Mouse (Mus musculus): ENCODE results near the gene Rara. TPM values are rescaled to one million over a fixed set of nuclear protein-coding genes. Genes with fewer than 3 reads are reported as not detected.
"Not testable (repeated sequence)": the region's sequence is repeated elsewhere in the genome, so short reads cannot be mapped to it uniquely, and the experiment has no call there.

The Rara gene
- polyA plus RNA-seq, 1 experiment, result 6.3 TPM

- TF ChIP-seq POLR2A (IDR thresholded peaks at IDR 0.05; ENCODE audit: extremely low read depth, insufficient read depth, low read length) (no peak), CTCF (IDR thresholded peaks at IDR 0.05; ENCODE audit: extremely low read depth, insufficient read depth, low read length) (no peak)
- peaks cover 9% of the 10 kb centered on the region; the same call in 1 of the 2 replicates for H3K4me1 ChIP-seq (ENCODE audit: control insufficient read depth, insufficient read depth, low read length)
- no peak overlapping the region for H3K4me3 ChIP-seq (ENCODE audit: insufficient read depth, low read length)
- H3K27ac ChIP-seq (ENCODE audit: insufficient read depth, low read length), result no peak overlapping the region
These were observed 2.5 kb downstream of the Rara start for GRCm38 (mm10) chr11:98930127-98930601.

- Histone ChIP-seq H3K4me3 (ENCODE audit: insufficient read depth, low read length) (no peak overlapping the region), H3K4me1 (ENCODE audit: control insufficient read depth, insufficient read depth, low read length) (peaks cover 9% of the 10 kb centered on the region; the same call in 1 of the 2 replicates), H3K27ac (ENCODE audit: insufficient read depth, low read length) (no peak overlapping the region)
- TF ChIP-seq POLR2A (IDR thresholded peaks at IDR 0.05; ENCODE audit: extremely low read depth, insufficient read depth, low read length) (no peak), CTCF (IDR thresholded peaks at IDR 0.05; ENCODE audit: extremely low read depth, insufficient read depth, low read length) (no peak)
These were observed 3.3 kb downstream of the Rara start for GRCm38 (mm10) chr11:98930773-98931512.

GRCm38 (mm10) chr11:98931513-98932292 lies 4.1 kb downstream of the Rara start:
- Histone ChIP-seq H3K4me3 (ENCODE audit: insufficient read depth, low read length) (no peak overlapping the region), H3K4me1 (ENCODE audit: control insufficient read depth, insufficient read depth, low read length) (peaks cover 9% of the 10 kb centered on the region; the same call in 1 of the 2 replicates), H3K27ac (ENCODE audit: insufficient read depth, low read length) (no peak overlapping the region)
- TF ChIP-seq CTCF (IDR thresholded peaks at IDR 0.05; ENCODE audit: extremely low read depth, insufficient read depth, low read length) (no peak), POLR2A (IDR thresholded peaks at IDR 0.05; ENCODE audit: extremely low read depth, insufficient read depth, low read length) (no peak)

- Histone ChIP-seq H3K4me1 (ENCODE audit: control insufficient read depth, insufficient read depth, low read length) (peaks cover 9% of the 10 kb centered on the region; the same call in 1 of the 2 replicates), H3K4me3 (ENCODE audit: insufficient read depth, low read length) (no peak overlapping the region), H3K27ac (ENCODE audit: insufficient read depth, low read length) (no peak overlapping the region)
- TF ChIP-seq CTCF (IDR thresholded peaks at IDR 0.05; ENCODE audit: extremely low read depth, insufficient read depth, low read length) (no peak), POLR2A (IDR thresholded peaks at IDR 0.05; ENCODE audit: extremely low read depth, insufficient read depth, low read length) (no peak)
These were observed 4.9 kb downstream of the Rara start for GRCm38 (mm10) chr11:98932293-98933091.

DNA sequence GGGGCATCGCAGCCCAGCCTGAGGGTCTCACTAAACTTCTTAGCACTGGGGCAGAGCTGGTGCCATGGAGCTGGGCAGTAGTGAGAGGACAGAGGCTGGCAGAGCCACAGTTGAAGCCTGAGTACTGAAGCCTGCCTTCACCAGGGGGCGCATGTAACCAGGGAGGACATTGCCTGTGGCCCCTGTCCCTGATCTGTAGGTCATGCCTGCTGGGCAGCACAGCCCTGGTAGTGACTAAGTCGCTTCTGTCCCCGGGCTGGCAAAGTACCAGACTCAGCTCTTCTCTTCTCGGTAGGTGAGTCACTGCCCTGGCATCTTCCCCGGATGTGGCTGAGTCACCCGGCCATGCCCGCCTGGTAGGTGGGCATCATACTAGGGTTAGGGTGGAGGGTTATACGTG lies 5.5 kb downstream of the Rara start:
- H3K27ac ChIP-seq (ENCODE audit: insufficient read depth, low read length), result no peak overlapping the region
- H3K4me1 ChIP-seq (ENCODE audit: control insufficient read depth, insufficient read depth, low read length), result peaks cover 9% of the 10 kb centered on the region; the same call in 1 of the 2 replicates
- TF ChIP-seq CTCF (IDR thresholded peaks at IDR 0.05; ENCODE audit: extremely low read depth, insufficient read depth, low read length) (peak; percentile 45; the same call in 1 of the 2 replicates), POLR2A (IDR thresholded peaks at IDR 0.05; ENCODE audit: extremely low read depth, insufficient read depth, low read length) (no peak)
- H3K4me3 ChIP-seq (ENCODE audit: insufficient read depth, low read length), result no peak overlapping the region

- H3K4me1 ChIP-seq (ENCODE audit: control insufficient read depth, insufficient read depth, low read length); H3K4me3 ChIP-seq (ENCODE audit: insufficient read depth, low read length); H3K27ac ChIP-seq (ENCODE audit: insufficient read depth, low read length): not testable (repeated sequence)
These were observed 6.2 kb downstream of the Rara start for GRCm38 (mm10) chr11:98933847-98934246.

DNA sequence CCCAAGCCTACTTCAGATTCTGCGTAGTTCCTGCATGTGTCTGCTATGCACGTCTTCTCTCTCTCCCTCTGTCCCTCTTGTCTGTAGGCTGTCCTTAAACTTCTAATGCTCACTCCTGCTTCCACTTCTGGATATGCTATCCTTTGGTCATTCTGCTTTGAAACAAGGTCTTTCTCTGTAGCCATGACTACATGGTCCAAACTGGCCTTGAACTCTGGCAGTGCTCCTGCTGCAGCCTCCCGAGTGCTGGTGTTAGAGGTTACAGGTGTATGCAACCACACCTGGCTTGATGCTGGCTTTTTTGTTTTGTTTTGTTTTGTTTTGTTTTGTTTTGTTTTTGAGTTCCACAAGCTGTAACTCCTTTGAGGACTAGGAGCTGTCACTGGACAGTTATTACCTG lies 6.7 kb downstream of the Rara start:
- TF ChIP-seq CTCF (IDR thresholded peaks at IDR 0.05; ENCODE audit: extremely low read depth, insufficient read depth, low read length), result no peak
- no peak for TF ChIP-seq POLR2A (IDR thresholded peaks at IDR 0.05; ENCODE audit: extremely low read depth, insufficient read depth, low read length)
- no peak overlapping the region for H3K4me3 ChIP-seq (ENCODE audit: insufficient read depth, low read length)
- no peak overlapping the region for H3K27ac ChIP-seq (ENCODE audit: insufficient read depth, low read length)
- peaks cover 9% of the 10 kb centered on the region; the same call in 1 of the 2 replicates for H3K4me1 ChIP-seq (ENCODE audit: control insufficient read depth, insufficient read depth, low read length)

DNA sequence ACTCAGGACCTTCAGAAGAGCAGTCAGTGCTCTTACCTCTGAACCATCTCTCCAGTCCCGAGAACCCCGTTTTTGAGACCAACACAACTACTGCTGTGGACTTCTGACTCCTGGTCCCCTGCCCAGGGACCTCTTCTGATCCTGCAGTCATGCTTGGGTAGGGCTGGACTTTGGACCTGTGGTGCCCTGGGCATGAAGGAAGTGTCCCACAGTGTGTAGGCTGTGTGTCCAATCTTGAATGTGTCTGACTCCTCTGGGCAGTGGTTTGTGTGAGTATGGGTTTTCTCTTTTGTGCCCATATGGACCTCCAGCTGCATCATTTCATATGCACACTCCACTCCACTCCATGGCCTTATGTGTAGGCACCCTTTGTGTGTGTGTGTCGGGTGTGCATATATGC lies 7.5 kb downstream of the Rara start:
- no peak overlapping the region for H3K27ac ChIP-seq (ENCODE audit: insufficient read depth, low read length)
- no peak for TF ChIP-seq CTCF (IDR thresholded peaks at IDR 0.05; ENCODE audit: extremely low read depth, insufficient read depth, low read length)
- no peak for TF ChIP-seq POLR2A (IDR thresholded peaks at IDR 0.05; ENCODE audit: extremely low read depth, insufficient read depth, low read length)
- H3K4me3 ChIP-seq (ENCODE audit: insufficient read depth, low read length), result no peak overlapping the region
- H3K4me1 ChIP-seq (ENCODE audit: control insufficient read depth, insufficient read depth, low read length), result peaks cover 9% of the 10 kb centered on the region; the same call in 1 of the 2 replicates

DNA sequence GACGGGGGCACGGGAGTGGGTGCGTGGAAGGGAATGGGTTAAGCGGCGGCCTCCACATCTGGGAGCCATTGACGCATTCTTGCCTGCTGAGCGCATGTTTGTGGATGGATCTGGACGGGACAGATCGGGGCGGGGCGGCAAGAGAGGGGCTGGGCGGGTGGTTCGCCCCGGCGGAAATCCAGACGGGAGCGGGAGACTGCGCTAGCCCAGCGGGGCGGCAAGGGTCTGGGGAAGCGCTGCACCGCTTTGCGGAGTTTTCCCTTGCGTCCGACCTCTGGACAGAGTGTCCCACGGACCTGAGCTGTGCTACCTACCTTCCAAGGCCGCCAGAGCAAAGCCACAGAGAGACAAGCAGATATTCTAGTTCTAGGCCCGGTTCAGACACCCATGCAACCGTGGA lies 8.6 kb downstream of the Rara start:
- Histone ChIP-seq H3K4me3 (ENCODE audit: insufficient read depth, low read length) (no peak overlapping the region), H3K4me1 (ENCODE audit: control insufficient read depth, insufficient read depth, low read length) (peaks cover 7% of the 10 kb centered on the region; the same call in 1 of the 2 replicates), H3K27ac (ENCODE audit: insufficient read depth, low read length) (0 out of 2 replicates have a peak overlapping the region, but pooled peaks have one; percentile 1)
- TF ChIP-seq CTCF (IDR thresholded peaks at IDR 0.05; ENCODE audit: extremely low read depth, insufficient read depth, low read length) (no peak), POLR2A (IDR thresholded peaks at IDR 0.05; ENCODE audit: extremely low read depth, insufficient read depth, low read length) (no peak)
